In the genomic region with DNA sequence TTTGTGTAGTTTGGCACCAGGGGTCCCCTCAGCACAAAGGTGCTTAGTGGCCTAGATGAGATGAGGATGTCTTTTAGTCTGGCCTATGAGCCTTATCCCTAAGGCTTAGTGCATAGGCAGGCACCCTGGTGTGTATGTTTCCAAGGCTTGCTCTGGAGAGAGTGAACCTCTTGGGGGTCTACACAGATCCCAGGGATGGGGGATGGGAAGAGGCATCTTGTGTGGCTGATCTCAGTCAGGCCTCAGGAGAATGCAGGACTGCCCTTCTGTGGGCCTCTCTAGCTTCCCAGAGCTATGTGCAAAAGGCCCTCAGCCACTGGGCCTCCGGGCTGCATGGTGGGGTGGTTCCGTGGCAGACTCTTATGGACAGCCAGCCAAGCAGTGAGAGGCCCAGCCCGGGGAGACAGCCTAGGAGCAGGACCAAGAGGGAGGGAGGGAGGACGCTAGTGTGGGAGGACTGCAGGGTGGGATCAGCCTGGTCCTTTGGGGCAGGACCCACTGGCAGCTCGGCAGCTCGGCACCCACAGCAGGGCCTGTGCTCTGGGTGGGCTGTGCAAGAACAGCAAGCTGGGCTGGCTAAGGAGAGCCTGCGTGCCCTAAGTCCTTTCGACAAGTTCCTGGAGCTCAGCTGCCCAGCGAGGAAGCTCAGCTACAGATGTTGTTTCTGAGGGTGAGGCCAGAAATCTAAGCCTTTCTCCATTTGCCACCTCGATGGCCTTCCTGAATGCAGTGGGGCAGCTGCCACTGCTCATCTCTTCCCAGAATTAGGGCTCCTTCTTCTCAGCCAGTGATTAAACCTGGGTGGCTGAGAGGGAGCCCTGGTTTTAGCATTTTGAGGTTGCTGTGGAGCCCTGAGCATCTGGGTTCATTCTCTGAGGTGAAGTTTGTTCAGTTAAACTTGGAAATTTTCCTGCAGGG, we compare ENCODE assay signal across 8 mouse cellular contexts. TPM values are rescaled to one million over a fixed set of nuclear protein-coding genes. Genes with fewer than 3 reads are reported as not detected.
DNase-seq lines count a peak whose midpoint lies in the region; ATAC-seq lines count a peak whose summit lies in the region.

No protein-coding gene starts in this region.

- no peak overlapping the region for H3K27ac ChIP-seq in neural tube, embryonic 12.5 days
- H3K27ac ChIP-seq in intestine, embryonic 15.5 days: peak overlapping the region; percentile 77
- peak overlapping the region; percentile 30 for H3K27ac ChIP-seq in midbrain, embryonic 12.5 days (replicated peaks)

- no peak for ATAC-seq in neural tube, embryonic 12.5 days (ENCODE audit: low FRiP score, low read depth)
- no peak for ATAC-seq in intestine, embryonic 15.5 days
- ATAC-seq in midbrain, embryonic 12.5 days (ENCODE audit: low FRiP score, low read depth): no peak

- H3K9ac ChIP-seq in neural tube, embryonic 12.5 days: no peak overlapping the region; the same call in 1 of the 2 replicates
- peak overlapping the region; percentile 28 for H3K9ac ChIP-seq in intestine, embryonic 15.5 days
- H3K9ac ChIP-seq in midbrain, embryonic 12.5 days (replicated peaks): no peak overlapping the region

- peak overlapping the region; percentile 2; the same call in 1 of the 2 replicates for H3K4me2 ChIP-seq in neural tube, embryonic 12.5 days (replicated peaks)
- peak overlapping the region; percentile 45 for H3K4me2 ChIP-seq in intestine, embryonic 15.5 days (replicated peaks)
- H3K4me2 ChIP-seq in midbrain, embryonic 12.5 days (replicated peaks): no peak overlapping the region

- H3K36me3 ChIP-seq in neural tube, embryonic 12.5 days: no peaks in the 10 kb centered on the region
- peaks cover 6% of the 10 kb centered on the region; the same call in 1 of the 2 replicates for H3K36me3 ChIP-seq in intestine, embryonic 15.5 days
- H3K36me3 ChIP-seq in midbrain, embryonic 12.5 days: 0 out of 2 replicates have a peak, but pooled peaks cover 8% of the 10 kb centered on the region

- 70% methylated on average over 10 of the region's 10 CpGs for WGBS in neural tube, embryonic 12.5 days
- 43% methylated on average over 10 of the region's 10 CpGs for WGBS in intestine, embryonic 15.5 days
- WGBS in midbrain, embryonic 12.5 days: 52% methylated on average over 10 of the region's 10 CpGs

- peaks cover 45% of the 10 kb centered on the region for H3K4me1 ChIP-seq in neural tube, embryonic 12.5 days
- peaks cover 40% of the 10 kb centered on the region for H3K4me1 ChIP-seq in intestine, embryonic 15.5 days (replicated peaks)
- peaks cover 33% of the 10 kb centered on the region for H3K4me1 ChIP-seq in midbrain, embryonic 12.5 days

- 0 out of 2 replicates have a peak overlapping the region, but pooled peaks have one; percentile 3 for H3K4me3 ChIP-seq in neural tube, embryonic 12.5 days
- peak overlapping the region; percentile 0; the same call in 1 of the 2 replicates for H3K4me3 ChIP-seq in intestine, embryonic 15.5 days (replicated peaks)
- no peak overlapping the region for H3K4me3 ChIP-seq in midbrain, embryonic 12.5 days

- H3K9me3 ChIP-seq in neural tube, embryonic 12.5 days: no peaks in the 10 kb centered on the region
- H3K9me3 ChIP-seq in intestine, embryonic 15.5 days: no peaks in the 10 kb centered on the region
- no peaks in the 10 kb centered on the region for H3K9me3 ChIP-seq in midbrain, embryonic 12.5 days

- no peak for DNase-seq in neural tube, embryonic 10.5 days (ENCODE audit: extremely low spot score, low spot score)
- DNase-seq in heart, adult 11 months: peak; percentile 97
- no peak for DNase-seq in spleen, postnatal 14 days (ENCODE audit: low spot score in 2 of 2)
- no peak for DNase-seq in right cerebral cortex, postnatal 25 days
- DNase-seq in B cell, adult 2 months: no peak

- no peaks in the 10 kb centered on the region for H3K27me3 ChIP-seq in neural tube, embryonic 12.5 days (replicated peaks)
- H3K27me3 ChIP-seq in intestine, embryonic 15.5 days (replicated peaks): no peaks in the 10 kb centered on the region
- no peaks in the 10 kb centered on the region for H3K27me3 ChIP-seq in midbrain, embryonic 12.5 days

RNA-seq across cellular contexts. Expression of gene Akt2, which starts 5.5 kb away (rescaled TPM):
- 74.8 and 78.2 TPM in 2 replicates for polyA plus RNA-seq in neural tube, embryonic 12.5 days (2016; fragmentation: Nextera tagmentation; extraction: Ambion mirVana)
- 68.4 and 71.1 TPM in 2 replicates for polyA plus RNA-seq in intestine, embryonic 15.5 days (2015; fragmentation: Nextera tagmentation; extraction: Ambion mirVana)
- polyA plus RNA-seq in midbrain, embryonic 12.5 days (2016; fragmentation: Nextera tagmentation; extraction: Ambion mirVana): 79.6 and 90.9 TPM in 2 replicates

RNA-seq across cellular contexts. Expression of gene 2310022A10Rik, which starts 43.8 kb away (rescaled TPM):
- 31.8 and 36.0 TPM in 2 replicates for polyA plus RNA-seq in neural tube, embryonic 12.5 days (2016; fragmentation: Nextera tagmentation; extraction: Ambion mirVana)
- 21.7 and 24.1 TPM in 2 replicates for polyA plus RNA-seq in intestine, embryonic 15.5 days (2015; fragmentation: Nextera tagmentation; extraction: Ambion mirVana)
- 37.2 and 37.4 TPM in 2 replicates for polyA plus RNA-seq in midbrain, embryonic 12.5 days (2016; fragmentation: Nextera tagmentation; extraction: Ambion mirVana)

RNA-seq across cellular contexts. Expression of gene Pld3, which starts 43.8 kb away (rescaled TPM):
- polyA plus RNA-seq in neural tube, embryonic 12.5 days (2016; fragmentation: Nextera tagmentation; extraction: Ambion mirVana): 90.8 and 91.3 TPM in 2 replicates
- 64.5 and 65.0 TPM in 2 replicates for polyA plus RNA-seq in intestine, embryonic 15.5 days (2015; fragmentation: Nextera tagmentation; extraction: Ambion mirVana)
- polyA plus RNA-seq in midbrain, embryonic 12.5 days (2016; fragmentation: Nextera tagmentation; extraction: Ambion mirVana): 69.9 and 71.6 TPM in 2 replicates

RNA-seq across cellular contexts. Expression of gene Ttc9b, which starts 56.9 kb away (rescaled TPM):
- polyA plus RNA-seq in neural tube, embryonic 12.5 days (2016; fragmentation: Nextera tagmentation; extraction: Ambion mirVana): 25.1 and 26.2 TPM in 2 replicates
- 2.3 and 2.5 TPM in 2 replicates for polyA plus RNA-seq in intestine, embryonic 15.5 days (2015; fragmentation: Nextera tagmentation; extraction: Ambion mirVana)
- polyA plus RNA-seq in midbrain, embryonic 12.5 days (2016; fragmentation: Nextera tagmentation; extraction: Ambion mirVana): 18.1 and 19.4 TPM in 2 replicates
